Mouse (Mus musculus): Measurements from ENCODE around the gene Crabp2.

The Crabp2 gene

GRCm38 (mm10) chr3:87927452-87927851, 21.0 kb upstream of the Crabp2 start:
- DNase-seq (ENCODE audit: low spot score in 2 of 2) = no peak

GRCm38 (mm10) chr3:87929341-87930077, 19.0 kb upstream of the Crabp2 start:
- DNase-seq (ENCODE audit: low spot score in 2 of 2) = no peak

GRCm38 (mm10) chr3:87930078-87930795, 18.2 kb upstream of the Crabp2 start, which contains the start of the genes Isg20l2 and Rrnad1:
Isg20l2 (plus strand) TSS chr3:87930314.
Rrnad1 (minus strand) TSS chr3:87930717.
- DNase-seq (ENCODE audit: low spot score in 2 of 2) = peak; percentile 91 to 95

- DNase-seq (ENCODE audit: low spot score in 2 of 2) = no peak
These were observed 14.4 kb upstream of the Crabp2 start for GRCm38 (mm10) chr3:87934026-87934425.

- DNase-seq (ENCODE audit: low spot score in 2 of 2) = no peak
These were observed 14.0 kb upstream of the Crabp2 start for GRCm38 (mm10) chr3:87934501-87934900.

GRCm38 (mm10) chr3:87935201-87935600, 13.3 kb upstream of the Crabp2 start:
- no peak for DNase-seq (ENCODE audit: low spot score in 2 of 2)

GRCm38 (mm10) chr3:87935776-87936175, 12.7 kb upstream of the Crabp2 start:
- DNase-seq (ENCODE audit: low spot score in 2 of 2) = peak; percentile 72 to 90

GRCm38 (mm10) chr3:87940611-87941010, 7.9 kb upstream of the Crabp2 start:
- no peak for DNase-seq (ENCODE audit: low spot score in 2 of 2)

- DNase-seq (ENCODE audit: low spot score in 2 of 2) = no peak
These were observed 6.0 kb upstream of the Crabp2 start for GRCm38 (mm10) chr3:87942471-87942870.

- no peak for DNase-seq (ENCODE audit: low spot score in 2 of 2)
These were observed 4.9 kb upstream of the Crabp2 start for GRCm38 (mm10) chr3:87943586-87943985.

- DNase-seq (ENCODE audit: low spot score in 2 of 2) = no peak
These were observed 3.4 kb upstream of the Crabp2 start for GRCm38 (mm10) chr3:87944838-87945600.

GRCm38 (mm10) chr3:87945781-87946540, 2.5 kb upstream of the Crabp2 start:
- no peak for DNase-seq (ENCODE audit: low spot score in 2 of 2)

GRCm38 (mm10) chr3:87946541-87946860, 2.0 kb upstream of the Crabp2 start:
- no peak for DNase-seq (ENCODE audit: low spot score in 2 of 2)

GRCm38 (mm10) chr3:87947056-87947810, 1.2 kb upstream of the Crabp2 start:
- no peak for DNase-seq (ENCODE audit: low spot score in 2 of 2)

- no peak for DNase-seq (ENCODE audit: low spot score in 2 of 2)
These were observed 661 bp upstream of the Crabp2 start for GRCm38 (mm10) chr3:87947811-87948199.

GRCm38 (mm10) chr3:87949266-87949954, 944 bp downstream of the Crabp2 start:
- no peak for DNase-seq (ENCODE audit: low spot score in 2 of 2)

- DNase-seq (ENCODE audit: low spot score in 2 of 2) = no peak
These were observed 1.6 kb downstream of the Crabp2 start for GRCm38 (mm10) chr3:87949955-87950515.

- DNase-seq (ENCODE audit: low spot score in 2 of 2) = no peak
These were observed 3.5 kb downstream of the Crabp2 start for GRCm38 (mm10) chr3:87951946-87952345.

GRCm38 (mm10) chr3:87952440-87952839, 4.0 kb downstream of the Crabp2 start:
- DNase-seq (ENCODE audit: low spot score in 2 of 2) = no peak

GRCm38 (mm10) chr3:87958056-87958455, 9.6 kb downstream of the Crabp2 start:
- no peak for DNase-seq (ENCODE audit: low spot score in 2 of 2)

Measured in spleen, postnatal 4 days (tissue).